Mouse (Mus musculus) Muller cell, postnatal 12 days (primary cell): ENCODE results near the gene Atg7.
A peak's percentile ranks its signal among the peaks of the same experiment; 100 is the strongest.

Experiments used
- DNase-seq: peaks from one replicate; pipeline ENCODE4 v3.0.0-alpha.2; 2015; ENCODE audit errors: inconsistent ontology term

The Atg7 gene

DNA sequence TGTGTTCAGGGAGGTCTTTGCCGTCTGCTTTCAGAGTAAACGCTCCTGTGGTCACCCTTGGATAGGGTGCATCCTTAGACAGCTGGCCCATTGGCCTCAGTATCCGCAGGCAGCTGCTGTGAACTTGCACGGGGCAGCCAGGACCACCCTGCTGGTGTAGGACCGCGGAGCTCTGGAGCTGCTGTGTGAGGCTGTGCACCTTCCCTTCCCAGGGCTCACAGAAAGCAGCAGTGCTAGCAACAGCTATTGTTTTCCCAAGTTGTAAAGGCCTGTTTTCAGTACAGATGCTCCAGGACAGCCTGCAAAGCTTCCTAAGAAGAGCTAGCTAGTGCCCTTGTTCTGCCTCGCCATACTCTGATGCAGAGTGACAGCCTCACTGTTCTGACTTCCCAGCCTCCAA, 208.8 kb downstream of the Atg7 start:
- no peak for DNase-seq

GRCm38 (mm10) chr6:114852739-114853138, 209.8 kb downstream of the Atg7 start:
- DNase-seq = no peak

- DNase-seq = peak; percentile 66
Measured at GRCm38 (mm10) chr6:114854368-114854767, 211.5 kb downstream of the Atg7 start.

GRCm38 (mm10) chr6:114855644-114856043, 212.7 kb downstream of the Atg7 start:
- DNase-seq = no peak

DNA sequence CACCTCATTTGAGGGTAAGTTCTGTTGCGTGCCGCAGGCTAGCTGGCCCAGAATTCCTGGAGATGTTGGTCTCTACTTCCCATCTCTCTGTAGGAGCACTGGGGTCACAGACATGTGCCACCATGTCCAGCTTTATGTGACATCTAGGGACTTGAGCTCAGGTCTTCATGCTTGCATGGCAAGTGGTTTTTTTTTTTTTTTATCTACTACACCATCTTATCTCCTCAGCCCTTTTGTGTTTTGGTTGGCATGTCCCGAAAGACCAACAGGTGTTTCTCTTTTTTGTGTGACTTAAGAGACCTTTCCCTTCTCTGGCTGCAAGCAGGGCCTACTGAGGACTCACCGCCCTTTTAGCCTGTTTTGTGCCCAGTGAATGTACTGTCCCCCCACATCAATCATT, 213.6 kb downstream of the Atg7 start:
- no peak for DNase-seq

DNA sequence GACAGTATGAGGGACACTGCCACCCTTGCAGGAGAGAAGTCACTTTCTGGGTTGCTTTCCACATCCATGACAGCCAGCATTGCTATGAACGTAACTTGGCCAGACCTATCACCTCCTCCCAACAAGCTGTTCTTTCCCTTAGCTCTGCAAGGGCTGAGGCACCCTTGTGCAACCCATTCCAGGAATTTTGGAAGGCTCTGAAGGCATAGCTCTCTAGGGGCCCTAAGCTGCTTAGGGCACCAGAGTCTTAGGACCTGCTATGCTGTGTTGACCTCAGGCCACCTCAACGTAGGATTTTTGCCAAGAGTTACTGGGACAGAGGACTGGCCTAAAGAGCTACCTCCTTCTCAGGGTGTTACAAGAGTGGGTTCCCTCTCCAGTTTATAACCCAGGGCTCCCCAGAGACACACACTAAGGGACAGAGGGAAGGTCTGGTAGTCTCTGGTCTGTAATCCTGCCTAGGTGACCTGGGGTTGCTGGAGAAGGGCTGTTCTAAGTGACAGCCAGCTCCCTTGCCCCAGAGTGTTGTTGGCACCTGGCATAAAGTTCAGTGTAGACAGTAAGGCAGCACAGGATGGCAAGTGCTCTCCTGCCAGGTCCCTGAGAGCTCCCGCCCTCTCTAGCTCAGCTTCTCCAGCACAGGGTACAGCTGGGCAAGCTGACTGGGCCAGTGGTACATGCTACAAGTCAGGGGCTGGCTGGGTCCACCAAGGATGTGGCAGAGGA, 215.3 kb downstream of the Atg7 start:
- no peak for DNase-seq

DNA sequence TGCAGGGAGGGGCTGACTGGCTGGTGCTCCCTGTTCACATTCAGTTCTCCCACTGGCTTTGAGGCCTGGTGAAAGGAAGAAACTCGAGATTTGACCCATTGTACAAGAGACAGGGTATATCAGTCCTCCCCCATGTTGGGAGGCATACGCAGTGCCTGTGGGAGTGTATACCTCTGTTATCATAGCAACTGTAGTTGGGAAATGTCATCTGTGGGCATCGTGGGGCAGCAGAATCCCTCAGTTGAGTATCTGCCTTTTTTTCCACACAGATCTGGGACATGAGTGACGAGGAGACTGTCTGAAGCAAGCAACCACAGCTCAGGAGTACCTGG, 215.8 kb downstream of the Atg7 start:
- DNase-seq = no peak

DNA sequence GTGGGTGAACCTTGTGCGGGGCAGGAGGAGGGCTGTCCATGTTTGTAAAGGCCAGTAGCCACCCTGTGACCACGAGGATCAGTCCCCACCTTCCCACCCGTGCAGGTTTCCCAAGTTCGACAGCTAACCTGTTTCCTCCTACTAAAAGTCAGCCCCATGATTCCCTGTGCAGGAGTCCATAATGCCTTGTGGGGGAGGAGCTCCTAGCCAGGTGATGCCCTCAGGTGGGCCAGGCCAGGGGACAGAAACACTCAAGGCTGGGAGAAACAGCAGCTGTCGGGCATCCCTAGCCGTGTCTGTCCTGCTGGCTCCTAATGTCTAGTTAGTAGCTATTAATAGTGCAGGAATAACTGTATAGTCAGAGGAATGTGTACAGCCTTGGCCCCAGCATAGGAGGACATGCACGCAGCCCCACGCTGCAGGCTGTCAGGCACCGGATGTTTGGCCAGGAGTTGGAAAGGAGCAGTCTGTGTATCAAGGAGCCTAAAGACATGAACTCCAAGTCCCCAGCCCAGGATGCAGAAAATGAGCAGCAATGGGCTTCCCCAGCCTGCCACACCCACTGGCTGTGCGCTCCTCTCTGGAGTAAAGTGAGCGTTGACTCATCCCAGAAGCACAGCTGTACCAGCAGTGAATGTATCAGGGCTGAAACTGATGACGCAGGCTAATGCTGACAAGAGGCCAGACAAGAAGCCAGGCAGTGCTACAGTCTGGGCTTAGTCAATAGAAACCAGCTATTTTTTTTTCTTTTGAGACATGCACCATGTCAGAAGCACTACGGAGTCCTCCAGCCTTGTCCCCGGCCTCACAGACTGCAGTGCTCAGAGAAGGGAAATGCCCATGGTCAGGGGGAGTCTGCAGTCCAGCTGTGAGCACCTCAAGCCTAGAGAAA, 218.0 kb downstream of the Atg7 start:
- peak; percentile 62 for DNase-seq

DNA sequence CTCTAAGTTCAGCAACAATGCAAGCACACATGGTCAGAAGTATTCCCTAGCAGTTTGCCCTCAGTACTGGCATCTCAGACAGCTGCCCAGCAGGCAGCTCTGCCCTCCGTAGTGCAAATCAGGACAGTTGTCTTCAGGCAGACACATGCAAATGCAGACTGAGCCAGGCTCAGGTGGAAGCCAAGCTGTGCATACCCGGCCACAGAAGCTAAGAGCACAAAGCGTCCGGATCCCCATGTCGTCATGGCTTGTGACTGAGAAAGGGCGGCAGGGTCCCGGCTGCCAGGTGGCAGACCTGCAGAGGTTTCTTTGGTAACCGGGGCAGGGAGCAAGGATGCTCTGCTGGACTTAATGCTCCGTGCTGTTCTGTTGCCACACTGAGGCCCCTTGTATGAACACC, 218.7 kb downstream of the Atg7 start:
- no peak for DNase-seq

DNA sequence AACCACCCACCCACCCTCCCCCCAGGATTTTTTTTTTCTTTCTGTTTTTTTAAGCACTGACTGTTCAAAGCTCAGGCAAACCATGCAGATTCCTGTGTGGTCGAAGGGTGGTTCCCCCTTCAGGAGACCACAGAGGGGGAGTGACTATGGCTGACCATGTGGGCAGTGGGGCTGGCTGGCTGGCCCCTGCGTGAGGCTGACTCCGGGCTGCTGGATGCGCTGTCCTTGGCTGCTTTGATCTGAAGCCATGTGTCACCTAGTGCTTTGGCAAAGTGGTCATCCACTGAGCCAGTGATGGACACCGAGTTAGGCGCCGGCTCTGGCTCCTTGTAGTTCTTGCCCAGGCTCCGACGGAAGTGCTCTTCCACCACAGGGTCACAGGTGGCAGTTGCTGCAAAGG, 219.1 kb downstream of the Atg7 start:
- no peak for DNase-seq

GRCm38 (mm10) chr6:114863501-114863900, 220.6 kb downstream of the Atg7 start:
- no peak for DNase-seq

DNA sequence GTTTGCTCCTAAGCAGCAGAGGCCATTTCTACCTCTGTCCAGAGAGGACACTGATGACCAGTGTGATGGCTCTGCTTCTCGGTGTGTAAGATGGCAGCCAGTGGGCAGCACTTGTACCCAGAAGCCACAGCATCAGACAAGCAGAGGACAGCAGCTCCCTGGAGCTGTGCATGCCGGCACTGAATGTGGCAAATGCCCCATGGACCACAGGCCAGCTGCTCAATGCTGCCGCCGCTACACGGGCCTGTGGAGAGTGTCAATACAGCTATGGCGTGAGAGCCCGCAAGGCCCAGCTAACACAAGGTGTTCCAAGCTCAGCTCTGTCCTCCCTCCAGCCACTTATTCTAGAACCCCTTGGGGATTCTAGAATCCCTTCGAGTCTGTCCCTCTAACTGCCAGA, 221.5 kb downstream of the Atg7 start:
- no peak for DNase-seq

DNA sequence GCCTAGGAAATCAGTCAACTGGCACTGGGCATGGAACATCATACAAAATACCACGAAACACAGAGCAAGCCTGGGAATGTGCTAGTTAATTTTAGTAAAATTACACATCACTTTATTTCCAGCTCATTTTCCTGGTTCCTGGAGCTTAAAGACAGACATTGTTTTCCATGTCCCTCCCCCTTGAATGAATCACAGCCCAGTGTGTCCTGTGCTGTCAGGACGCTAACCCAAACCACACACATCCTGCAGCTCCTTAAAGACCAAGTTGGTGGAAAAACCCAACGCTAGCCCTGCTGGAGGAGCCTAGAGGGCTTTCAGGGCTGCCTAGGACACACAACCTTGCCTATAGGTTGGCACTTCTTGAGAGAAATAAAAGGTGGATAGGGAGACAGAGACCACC, 223.2 kb downstream of the Atg7 start:
- DNase-seq = peak; percentile 68

DNA sequence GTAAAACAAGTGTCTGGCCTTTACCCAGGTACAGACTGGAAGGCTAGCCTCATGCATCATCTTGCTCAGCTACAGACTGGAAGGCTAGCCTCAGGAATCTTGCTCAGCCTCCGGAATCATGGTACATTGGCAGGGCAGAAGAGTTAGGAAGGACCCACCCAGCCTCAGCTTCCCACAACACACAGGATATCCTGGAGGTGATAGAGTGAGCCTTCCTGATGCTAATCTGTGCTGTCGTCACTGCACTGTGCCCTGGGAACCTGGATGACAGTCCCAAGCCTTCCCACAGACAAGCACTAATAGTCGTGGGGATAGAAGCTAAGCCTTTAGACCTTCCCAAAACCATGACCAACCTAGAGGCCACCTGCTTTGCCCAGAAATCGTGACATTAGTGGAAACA, 223.7 kb downstream of the Atg7 start:
- DNase-seq = no peak

- DNase-seq = no peak
Measured at GRCm38 (mm10) chr6:114868656-114869055, 225.8 kb downstream of the Atg7 start.

- DNase-seq = no peak
Measured at GRCm38 (mm10) chr6:114869501-114870076, 226.7 kb downstream of the Atg7 start.

- DNase-seq = no peak
Measured at GRCm38 (mm10) chr6:114871010-114871660, 228.2 kb downstream of the Atg7 start.

DNA sequence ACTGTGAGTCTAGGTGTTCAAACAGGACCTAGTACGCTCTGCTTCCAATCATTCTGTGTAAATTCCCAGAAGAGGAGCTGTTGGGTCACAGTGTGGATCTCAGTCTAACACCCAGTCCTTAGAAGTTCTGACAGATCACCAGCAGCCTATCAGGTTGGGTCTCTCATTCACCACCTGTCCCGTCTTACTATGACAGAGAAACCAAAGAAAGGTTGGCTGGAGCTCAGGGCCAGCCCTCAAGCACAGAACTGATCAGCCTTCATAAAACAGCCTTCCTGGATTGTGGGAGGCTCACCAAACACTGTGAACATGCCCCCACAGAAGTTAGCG, 230.9 kb downstream of the Atg7 start:
- DNase-seq = no peak

DNA sequence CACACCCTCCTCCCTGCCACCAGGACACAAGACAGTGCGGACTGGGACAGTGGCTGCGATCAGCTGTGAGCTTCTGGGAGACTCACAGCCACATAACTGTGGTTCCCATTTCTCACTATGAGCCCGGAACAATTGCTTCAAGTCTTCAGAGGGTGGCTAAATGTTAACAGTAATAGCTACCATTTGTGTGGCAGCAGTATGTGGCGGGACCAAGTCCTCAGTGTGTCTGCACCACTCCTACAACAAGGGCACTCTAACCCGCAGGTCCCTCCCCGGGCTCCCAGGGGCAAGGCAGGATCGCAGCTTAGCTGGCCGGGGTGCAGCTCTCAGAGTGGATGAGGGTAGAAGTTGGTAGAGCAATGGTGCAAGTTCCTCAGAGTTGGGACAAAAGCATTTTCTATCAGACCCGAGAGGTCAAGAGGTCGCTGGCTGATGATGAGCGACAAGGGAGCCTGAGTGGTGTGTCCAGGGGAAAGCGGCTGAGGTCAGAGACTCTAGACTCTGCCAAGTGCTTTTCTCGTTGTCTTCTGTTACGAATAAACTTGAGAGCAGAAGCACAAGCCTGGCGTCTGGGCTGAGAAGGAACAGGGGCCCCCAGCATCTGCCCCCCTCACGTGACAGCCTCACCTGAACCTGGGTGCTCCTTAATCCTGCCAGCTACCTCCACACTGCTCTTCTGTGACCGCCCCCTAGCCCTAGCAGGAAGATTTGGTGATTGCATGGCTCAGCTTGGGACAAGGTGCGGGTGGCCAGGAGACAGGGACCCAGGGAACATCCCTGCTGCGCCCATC, 231.4 kb downstream of the Atg7 start:
- DNase-seq = peak; percentile 68

GRCm38 (mm10) chr6:114875018-114875558, 232.2 kb downstream of the Atg7 start:
- DNase-seq = peak; percentile 99

DNA sequence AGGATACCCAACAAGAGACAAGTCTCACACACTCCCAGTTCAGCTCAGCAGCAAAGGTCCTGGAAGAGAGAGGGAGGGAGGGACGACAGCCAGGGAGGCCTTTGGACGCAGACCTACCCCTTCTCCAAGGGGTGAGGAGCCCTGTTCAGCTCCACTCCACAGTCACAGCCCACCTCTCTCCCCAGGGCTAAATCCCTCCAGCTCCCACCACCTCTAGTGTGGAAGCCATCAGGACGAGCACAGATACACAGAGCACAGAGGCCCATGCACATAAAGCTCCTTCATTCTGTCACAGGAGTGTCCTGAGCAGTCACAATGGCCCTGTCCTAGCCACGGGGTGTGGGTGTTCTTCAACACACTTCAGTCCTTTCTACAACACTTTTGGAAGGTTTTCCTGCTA, 233.1 kb downstream of the Atg7 start:
- DNase-seq = no peak
